Mouse (Mus musculus) left cerebral cortex, postnatal 36 days (tissue): Measurements from ENCODE around the gene R3hdm2. TPM values are rescaled to one million over a fixed set of nuclear protein-coding genes. Genes with fewer than 3 reads are reported as not detected.

Source experiments
- DNase-seq, 2 experiments: peaks; one replicate each; pipeline ENCODE4 v3.0.0; 2021 to 2022; ENCODE audit warnings: low spot score in 2 of 2, mixed read lengths in 1 of 2
- intact Hi-C: fragments of 180-260 bp; cut with DNase I; formaldehyde crosslinking; loops from one replicate; pipeline ENCODE4 v1.15.1; 2025
- total RNA-seq, 2 experiments: library from RNA; stranded (reverse); gene quantifications; 2 replicates each; pipeline ENCODE4 v1.2.3; 2021

Gene R3hdm2
- 100 to 1,000 TPM; 348 to 365 TPM for total RNA-seq

DNA sequence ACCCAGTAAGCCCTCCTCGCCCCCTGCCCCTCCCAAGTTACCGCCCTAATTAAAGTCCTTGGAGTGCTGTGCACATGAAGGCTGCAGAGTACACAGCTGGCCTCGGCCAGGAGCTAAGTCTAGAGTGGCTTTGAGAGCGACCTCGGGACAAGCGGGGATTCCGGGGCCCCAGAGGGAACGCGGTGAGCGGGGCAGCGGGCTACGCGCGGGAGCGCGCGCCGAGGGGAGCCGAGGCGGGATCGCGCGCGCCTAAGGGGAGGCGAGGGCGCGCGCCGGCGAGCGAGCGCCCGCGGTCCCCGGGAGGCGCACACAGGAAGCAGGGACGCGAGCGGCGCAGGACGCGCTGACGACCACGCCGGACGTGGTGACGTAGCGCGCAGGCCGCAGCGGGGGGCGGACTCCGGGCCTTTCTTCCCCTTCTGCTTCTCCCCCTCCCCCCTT is at the start of gene R3hdm2:
Gene R3hdm2 (plus strand): TSS at position 77 of the 441 bp plus-strand sequence.
- DNase-seq: peak; percentile 87 to 90
- intact Hi-C loops: loop anchor here (2.0 to 5.0 kb wide), 2 partner anchors 25 to 42 kb away; partner anchors contain the start of gene Inhbe

DNA sequence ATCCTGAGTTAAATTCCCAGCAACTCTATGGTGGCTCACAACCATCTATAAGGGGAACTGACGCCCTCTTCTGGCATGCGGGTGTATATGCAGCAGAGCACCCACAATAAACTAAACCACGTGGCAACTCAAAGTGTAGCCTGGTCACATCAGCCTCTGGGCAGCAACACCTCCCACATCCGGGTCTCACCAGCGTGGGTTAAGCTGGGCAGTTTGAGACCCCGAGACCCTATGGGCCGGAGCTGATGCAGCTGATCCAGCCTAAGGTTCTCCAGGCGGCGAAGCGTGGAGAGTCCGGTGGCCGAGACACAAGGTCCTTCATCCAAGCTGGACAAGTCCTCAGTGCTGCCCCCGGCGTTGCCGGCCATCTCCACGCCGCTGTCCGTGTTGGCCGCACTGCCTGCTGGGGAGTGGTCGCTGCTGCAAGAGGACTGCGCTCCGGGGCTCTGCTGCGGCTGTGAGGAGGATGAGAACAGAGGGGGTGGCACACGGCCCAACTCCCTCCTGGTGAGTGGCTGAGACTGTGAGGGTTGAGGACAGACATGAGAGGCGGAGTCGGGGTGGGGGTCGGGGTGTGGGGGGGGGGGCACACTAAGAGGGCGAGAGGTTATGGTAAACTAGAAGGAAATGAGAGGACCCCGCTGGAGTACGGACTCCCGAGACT is 47.8 kb upstream of the R3hdm2 start:
- no peak for DNase-seq
- intact Hi-C loops: no loop called here

GRCm38 (mm10) chr10:127333152-127333551 is 47.0 kb upstream of the R3hdm2 start:
- DNase-seq: no peak
- intact Hi-C loops: no loop called here

GRCm38 (mm10) chr10:127335271-127335670 is 44.9 kb upstream of the R3hdm2 start:
- no peak for DNase-seq
- intact Hi-C loops: no loop called here

DNA sequence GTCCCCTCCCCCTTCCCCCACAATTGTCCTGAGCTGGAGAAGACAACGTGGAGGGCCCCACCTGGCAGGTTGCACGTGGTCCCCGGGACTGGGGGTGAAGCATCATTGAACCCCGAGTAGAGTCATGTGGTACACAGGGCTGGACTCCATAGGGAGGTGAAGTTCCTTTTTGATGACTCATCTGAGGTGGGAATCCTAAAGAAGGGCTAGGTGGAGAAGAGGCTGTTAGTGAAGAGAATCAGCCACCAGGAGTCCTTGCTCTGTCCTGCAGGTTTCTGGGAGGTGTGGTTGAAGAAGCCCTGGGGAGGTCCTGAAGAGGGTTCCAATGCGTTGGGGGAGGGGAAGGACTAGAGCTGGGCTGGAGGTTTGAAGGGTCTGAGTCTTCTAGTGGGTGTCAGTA is 43.2 kb upstream of the R3hdm2 start:
- no peak for DNase-seq
- intact Hi-C loops: no loop called here

GRCm38 (mm10) chr10:127337536-127338099 is 42.5 kb upstream of the R3hdm2 start:
- DNase-seq: no peak
- intact Hi-C loops: no loop called here

- DNase-seq: peak; percentile 81 to 87
- intact Hi-C loops: no loop called here
Measured at GRCm38 (mm10) chr10:127338930-127339682, 41.0 kb upstream of the R3hdm2 start.

DNA sequence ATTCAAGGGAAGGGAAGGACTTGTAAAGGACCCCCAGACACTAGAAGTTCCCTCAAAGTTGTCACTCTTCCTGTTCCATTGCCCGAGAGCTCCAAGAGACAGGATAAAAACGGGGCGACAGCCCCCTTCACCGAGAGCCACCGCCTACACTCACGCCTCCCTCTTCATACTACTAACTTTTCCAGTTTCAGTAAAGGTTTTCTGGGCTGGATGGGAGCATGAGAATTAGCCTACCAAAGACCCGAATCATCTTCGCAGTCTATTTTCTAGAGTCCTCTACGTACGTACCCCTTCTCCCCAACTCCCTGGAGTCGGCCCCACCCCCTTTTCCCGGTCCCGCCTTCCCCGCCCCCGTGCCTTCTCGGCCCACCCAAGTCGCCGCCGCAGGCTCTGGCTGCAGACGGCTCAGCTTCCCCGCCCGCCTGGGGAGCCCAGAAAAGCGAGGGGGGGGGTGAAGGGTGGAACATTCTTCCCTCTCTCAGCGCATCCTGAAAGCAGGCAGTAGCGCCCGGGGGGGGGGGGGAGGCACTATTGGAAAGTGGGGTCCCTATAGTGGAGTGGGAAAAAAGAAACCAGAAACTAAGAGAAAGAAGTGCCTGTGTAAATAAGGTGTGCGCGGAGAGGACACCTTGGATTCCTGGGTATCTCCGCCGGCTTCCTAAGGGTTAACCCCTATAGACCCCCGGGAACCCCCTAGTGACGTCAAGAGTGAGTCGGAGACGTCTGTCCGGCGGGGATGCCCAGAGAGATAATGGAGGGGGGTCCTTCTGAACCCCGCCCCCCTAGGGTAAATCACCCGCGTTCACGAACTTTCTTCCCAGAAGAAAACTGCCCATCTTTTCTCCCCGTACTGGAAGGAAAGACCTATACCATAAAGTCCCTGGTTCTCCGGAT is 40.2 kb upstream of the R3hdm2 start:
- no peak for DNase-seq
- intact Hi-C loops: no loop called here

DNA sequence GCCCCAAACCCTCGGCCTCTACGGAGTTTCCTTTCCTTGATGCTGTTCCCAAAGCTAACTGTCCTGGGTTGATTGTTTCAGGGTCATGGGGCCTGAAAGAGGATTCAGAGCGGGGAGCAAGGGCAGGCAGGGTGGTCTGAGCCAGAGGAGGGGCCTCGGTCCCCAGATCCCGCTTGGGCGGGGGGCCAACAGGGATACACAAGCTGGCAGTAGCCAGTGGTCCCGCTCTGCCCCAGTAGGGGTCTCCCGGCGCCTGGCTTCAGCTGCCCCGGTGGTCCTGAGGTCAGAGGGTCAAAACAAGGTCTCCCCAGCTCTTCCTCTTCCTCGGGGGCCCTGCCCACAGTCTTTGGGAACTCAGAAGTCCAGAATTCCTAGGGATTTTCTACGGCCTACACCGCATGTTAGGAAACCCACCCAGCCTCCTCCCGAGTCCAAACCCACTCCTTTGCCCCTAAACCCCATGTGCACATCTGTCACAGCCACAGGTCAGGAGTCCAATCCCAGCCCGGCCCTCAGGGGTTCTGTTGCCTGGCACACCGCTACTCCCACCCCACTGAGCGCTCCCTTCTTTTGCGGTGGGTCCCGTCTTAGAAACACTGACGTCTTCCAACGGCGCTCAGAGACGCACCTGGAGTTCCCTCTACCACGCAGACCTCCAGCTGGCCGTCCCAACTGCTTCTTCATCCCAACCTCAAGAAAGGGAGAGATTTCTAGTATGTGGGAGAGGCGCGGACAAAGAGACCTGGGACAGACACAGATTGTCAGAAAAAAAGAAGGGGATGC is 39.4 kb upstream of the R3hdm2 start:
- intact Hi-C loops: no loop called here
- DNase-seq: no peak

GRCm38 (mm10) chr10:127341360-127341690 is 38.8 kb upstream of the R3hdm2 start:
- intact Hi-C loops: no loop called here
- DNase-seq: no peak

DNA sequence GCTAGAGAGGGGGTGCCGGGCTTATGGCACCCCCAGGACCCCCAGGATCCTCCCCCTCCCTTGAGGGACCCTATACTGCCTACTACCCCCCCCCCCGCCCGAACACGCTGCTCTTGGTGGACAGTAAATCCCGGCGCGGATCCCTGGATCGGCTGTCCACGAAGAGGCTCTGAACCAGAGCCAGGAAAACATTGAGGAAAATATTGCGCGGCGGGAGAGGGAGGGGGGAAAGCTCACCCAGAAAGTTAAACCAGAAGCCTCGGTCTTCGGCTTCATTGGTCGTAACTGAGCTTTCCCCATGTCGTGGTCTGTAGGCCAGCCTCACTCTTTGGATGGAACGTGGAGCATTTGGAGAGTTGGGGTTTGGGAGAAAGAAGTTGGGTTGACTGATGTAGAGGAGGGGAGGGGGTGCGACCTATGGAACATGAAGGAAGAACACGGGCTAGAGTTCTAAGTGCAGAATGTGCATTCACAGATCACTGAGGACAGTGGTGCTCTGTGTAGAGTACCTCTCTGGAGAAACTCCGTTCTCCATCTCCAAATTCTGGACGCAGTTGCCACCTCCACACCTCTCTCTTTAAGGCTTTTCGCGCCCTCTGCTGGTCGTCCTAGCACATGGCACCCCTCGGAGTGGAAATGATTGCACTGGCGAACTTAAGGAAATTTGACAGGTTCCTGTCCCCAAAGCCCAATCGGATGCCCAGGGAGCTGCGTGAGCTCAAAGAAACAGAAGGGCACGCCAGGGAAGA is 38.1 kb upstream of the R3hdm2 start, which contains the start of gene Gli1:
Gene Gli1 (minus strand): TSS at position 84 of the 749 bp plus-strand sequence.
- intact Hi-C loops: no loop called here
- peak; percentile 69 to 74 for DNase-seq

DNA sequence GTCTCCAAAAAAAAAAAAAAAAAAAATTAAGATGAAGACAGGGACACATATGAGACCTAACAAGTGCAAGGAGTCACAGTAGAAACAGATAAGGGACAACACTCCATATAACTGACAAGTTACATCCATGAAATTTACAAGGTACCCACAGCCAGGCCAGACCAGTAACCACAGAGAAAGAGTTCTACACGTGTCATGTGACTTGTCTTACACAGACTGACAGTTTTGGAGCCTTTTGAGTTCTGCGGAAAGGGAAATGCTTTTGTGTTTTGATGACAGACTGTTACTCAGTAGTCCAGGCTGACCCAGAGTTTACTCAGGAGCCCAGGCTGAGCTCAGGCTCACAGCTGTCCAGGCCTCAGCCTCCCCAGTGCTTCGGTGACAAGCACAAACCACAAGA is 37.1 kb upstream of the R3hdm2 start:
- intact Hi-C loops: no loop called here
- no peak for DNase-seq

DNA sequence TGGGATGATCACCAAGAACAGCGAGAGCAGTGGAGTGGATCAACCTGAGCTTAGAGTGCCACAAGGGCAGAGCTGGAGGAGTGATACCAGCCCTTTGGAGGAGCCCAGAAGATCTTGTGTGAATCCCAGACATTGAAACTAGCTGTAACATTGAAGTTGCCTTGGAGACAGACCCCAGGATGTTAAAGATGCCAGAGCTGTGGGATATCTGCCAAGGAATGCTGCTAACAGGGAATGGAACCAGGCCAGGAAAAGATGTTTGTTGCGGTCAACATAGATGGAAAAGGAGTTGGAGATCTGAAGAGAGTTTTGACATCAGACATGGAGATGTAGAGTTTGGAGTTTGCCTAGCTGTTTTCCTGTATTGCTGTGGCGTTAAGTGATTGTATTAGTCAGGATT is 34.0 kb upstream of the R3hdm2 start:
- intact Hi-C loops: no loop called here
- DNase-seq: no peak

DNA sequence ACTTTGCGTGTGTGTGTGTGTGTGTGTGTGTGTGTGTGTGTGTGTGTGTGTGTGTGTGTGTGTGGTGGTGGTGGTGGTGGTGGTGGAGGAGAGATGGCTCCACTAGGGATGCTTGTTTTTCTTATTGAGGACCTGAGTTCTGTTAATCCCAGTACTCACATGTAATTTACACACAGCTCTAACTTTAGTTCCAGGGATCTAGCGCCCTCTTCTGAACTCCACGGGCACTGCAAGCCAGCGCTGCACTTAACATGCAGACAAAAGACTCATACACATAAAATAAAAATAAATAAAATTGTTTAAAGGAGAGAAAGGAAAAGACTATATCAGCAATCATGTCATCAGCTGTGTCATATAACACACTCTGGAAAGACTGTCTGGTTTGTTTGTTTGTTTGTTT is 31.2 kb upstream of the R3hdm2 start:
- intact Hi-C loops: no loop called here

GRCm38 (mm10) chr10:127349810-127350209 is 30.3 kb upstream of the R3hdm2 start:
- intact Hi-C loops: no loop called here
- peak in 1 of 2 experiments; percentile 46 for DNase-seq

More for the DNA sequence above, 31.2 kb upstream of the R3hdm2 start:
- no peak for DNase-seq

DNA sequence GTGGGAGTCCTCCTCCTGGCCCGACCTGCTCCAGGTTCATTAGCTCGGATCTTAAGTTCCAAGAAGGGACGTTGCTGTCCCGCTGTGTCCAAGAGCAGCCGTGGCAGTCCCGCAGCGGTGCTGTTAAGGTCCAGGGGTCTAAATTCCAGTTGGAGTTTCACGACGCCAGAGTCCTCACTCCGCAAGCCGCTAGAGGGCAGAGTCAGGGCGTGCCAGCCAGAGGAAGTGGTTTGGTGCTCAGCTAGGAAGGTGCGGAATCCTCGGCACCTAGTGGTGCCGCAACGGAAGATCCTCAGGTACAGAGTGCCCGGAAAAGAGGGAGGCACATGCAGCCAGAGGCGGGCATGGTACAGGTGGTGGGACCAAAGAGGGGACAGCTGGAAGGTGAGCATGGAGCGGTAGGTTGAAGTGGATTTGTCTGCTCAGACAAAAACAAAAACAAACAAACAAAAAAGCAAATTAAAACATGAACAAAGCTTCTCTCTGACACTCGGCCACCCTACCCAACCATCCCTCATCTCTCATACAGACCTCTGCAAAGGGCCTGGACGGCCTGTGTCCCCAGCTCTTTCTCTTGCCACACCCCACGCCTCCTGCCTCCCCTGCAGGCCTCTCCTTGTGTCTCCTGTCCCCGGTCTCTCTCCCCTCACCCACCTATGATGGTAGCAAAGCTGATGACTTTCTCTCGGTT is 29.4 kb upstream of the R3hdm2 start:
- DNase-seq: peak; percentile 72 to 73
- intact Hi-C loops: no loop called here

DNA sequence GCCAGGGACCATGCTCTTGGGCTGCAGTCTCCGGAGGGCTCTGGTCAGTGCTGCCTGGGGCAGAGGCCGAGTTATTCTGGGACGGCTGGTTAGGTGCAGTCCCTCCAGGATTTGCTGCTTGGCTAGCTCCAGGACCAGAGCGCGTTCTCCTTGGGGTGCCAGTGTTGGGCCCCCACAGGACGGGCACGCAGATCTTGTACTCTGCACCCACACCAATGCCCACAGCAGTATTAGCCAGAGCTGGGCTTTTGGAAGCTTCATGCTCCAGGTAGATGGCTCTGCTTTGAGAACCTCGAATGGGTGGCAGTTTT is 28.9 kb upstream of the R3hdm2 start:
- no peak for DNase-seq
- intact Hi-C loops: no loop called here

GRCm38 (mm10) chr10:127351719-127352118 is 28.4 kb upstream of the R3hdm2 start:
- no peak for DNase-seq
- intact Hi-C loops: no loop called here
